In the genomic region with DNA sequence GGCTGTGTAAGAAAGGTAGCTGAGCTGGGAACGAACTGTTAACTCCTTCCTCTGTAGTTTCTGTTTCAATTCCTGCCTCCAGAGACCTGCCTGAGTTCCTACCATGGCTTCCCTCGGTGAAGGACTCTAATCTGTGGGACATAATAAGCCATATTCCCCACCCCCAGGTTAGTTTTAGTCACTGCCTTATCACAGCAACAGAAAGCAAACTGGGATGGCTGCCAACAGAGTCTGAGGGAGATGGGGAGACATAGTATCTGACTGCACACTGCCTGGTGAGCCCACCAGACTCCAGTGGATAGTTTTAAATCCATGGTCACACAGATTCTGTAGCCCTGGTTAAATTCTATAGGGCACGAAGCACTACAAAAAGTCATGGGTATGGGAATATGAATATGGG, we compare ENCODE assay signal across 13 mouse cellular contexts. TPM values are rescaled to one million over a fixed set of nuclear protein-coding genes. Genes with fewer than 3 reads are reported as not detected.
DNase-seq lines count a peak whose midpoint lies in the region; ATAC-seq and TF ChIP-seq lines count a peak whose summit lies in the region.
"Had no signal": no experiment of that assay in that cellular context is flagged by ENCODE, and none has a peak within 500 bp of the region (broad histone marks: within the 10 kb centered on the region; RNA-seq: fewer than 3 reads in every experiment).

No protein-coding gene starts in this region.

- no peak for TF ChIP-seq CTCF in kidney, adult 2 months (conservative IDR thresholded peaks at IDR 0.05; ENCODE audit: insufficient read depth, insufficient read length, low read depth, low read length)
- TF ChIP-seq CTCF in MEL (IDR thresholded peaks at IDR 0.05 in 2 of 3, conservative IDR thresholded peaks at IDR 0.05 in 1 of 3; ENCODE audit: control insufficient read depth in 1 of 3, insufficient read depth in 1 of 3, low read depth in 2 of 3, low read length in 3 of 3, poor library complexity in 1 of 3, severe bottlenecking in 1 of 3) = no peak

- H3K36me3 ChIP-seq in kidney, adult 2 months (ENCODE audit: control insufficient read depth, insufficient read depth, low read length) = no peaks in the 10 kb centered on the region
- peaks cover 0 to 10% of the 10 kb centered on the region in 2 experiments; a peak in 2 of 4 replicates for H3K36me3 ChIP-seq in MEL (ENCODE audit: control insufficient read depth in 1 of 2, insufficient read depth in 2 of 2, low read length in 2 of 2)
- H3K36me3 ChIP-seq in heart, embryonic 16.5 days (ENCODE audit: control insufficient read depth, insufficient read depth) = peaks cover 8% of the 10 kb centered on the region
- H3K36me3 ChIP-seq in hindbrain, embryonic 14.5 days (replicated peaks; ENCODE audit: control insufficient read depth, insufficient read depth) = no peaks in the 10 kb centered on the region
- H3K36me3 ChIP-seq: embryonic facial prominence, embryonic 10.5 days had no signal

- peaks cover 35% of the 10 kb centered on the region for H3K4me1 ChIP-seq in kidney, adult 2 months (ENCODE audit: control insufficient read depth, insufficient read depth, low read length)
- H3K4me1 ChIP-seq in MEL (ENCODE audit: control insufficient read depth in 1 of 2, insufficient read depth in 2 of 2, low read length in 2 of 2) = peaks cover 2 to 12% of the 10 kb centered on the region in 2 experiments; a peak in 2 of 4 replicates
- H3K4me1 ChIP-seq in heart, embryonic 16.5 days (ENCODE audit: control insufficient read depth, insufficient read depth, low read length) = peaks cover 22% of the 10 kb centered on the region
- no peaks in the 10 kb centered on the region for H3K4me1 ChIP-seq in hindbrain, embryonic 14.5 days (replicated peaks; ENCODE audit: control insufficient read depth, insufficient read depth, low read length)

- no peak overlapping the region for H3K4me3 ChIP-seq in kidney, adult 2 months (ENCODE audit: insufficient read depth, low read depth, low read length)
- H3K4me3 ChIP-seq in MEL (ENCODE audit: control insufficient read depth in 1 of 2, insufficient read depth in 1 of 2, low read depth in 2 of 2, low read length in 2 of 2) = peak overlapping the region; percentile 42 to 48; a peak in 3 of 4 replicates
- no peak overlapping the region for H3K4me3 ChIP-seq in heart, embryonic 16.5 days (ENCODE audit: low read length)
- H3K4me3 ChIP-seq in hindbrain, embryonic 14.5 days (replicated peaks; ENCODE audit: low read length) = no peak overlapping the region
- H3K4me3 ChIP-seq: embryonic facial prominence, embryonic 10.5 days; megakaryocyte, embryonic 14.5 days had no signal

- TF ChIP-seq POLR2A in kidney, adult 2 months (IDR thresholded peaks at IDR 0.05; ENCODE audit: low read depth, low read length) = no peak
- TF ChIP-seq POLR2A in MEL (IDR thresholded peaks at IDR 0.05; ENCODE audit: control insufficient read depth in 1 of 2, insufficient read depth in 1 of 2, low read depth in 1 of 2, low read length in 2 of 2, poor library complexity in 1 of 2) = no peak

- no peaks in the 10 kb centered on the region for H3K79me2 ChIP-seq in MEL (ENCODE audit: control insufficient read depth, insufficient read depth, low read length, poor library complexity)

- no peak for TF ChIP-seq RAD21 in MEL (IDR thresholded peaks at IDR 0.05; ENCODE audit: low read depth, low read length)

- ATAC-seq in heart, embryonic 16.5 days (replicated peaks; ENCODE audit: extremely low read depth, insufficient read depth, low FRiP score) = peak; percentile 54
- no peak for ATAC-seq in hindbrain, embryonic 14.5 days (ENCODE audit: low FRiP score)
- ATAC-seq: hindbrain, postnatal 0 days had no signal

- H3K27ac ChIP-seq in kidney, adult 2 months (ENCODE audit: insufficient read depth, low read depth, low read length) = peak overlapping the region; percentile 85
- peak overlapping the region; percentile 27; the same call in 1 of the 2 replicates for H3K27ac ChIP-seq in MEL (ENCODE audit: control insufficient read depth, low read depth, low read length)
- peak overlapping the region; percentile 63 for H3K27ac ChIP-seq in heart, embryonic 16.5 days (ENCODE audit: low read length)
- H3K27ac ChIP-seq in hindbrain, embryonic 14.5 days = no peak overlapping the region
- H3K27ac ChIP-seq: embryonic facial prominence, embryonic 10.5 days; hindbrain, postnatal 0 days had no signal

- no peak for DNase-seq in kidney, adult 2 months
- DNase-seq in kidney, adult 18-20 months = no peak
- DNase-seq in 416B (ENCODE audit: low read depth) (peak; percentile 54), MEL (ENCODE audit: low read depth, low spot score) (peak; percentile 93), MN1 (ENCODE audit: low spot score) (no peak)
- DNase-seq in hindbrain, embryonic 14.5 days (ENCODE audit: low spot score) = no peak
- DNase-seq in thymus, postnatal 4 days = no peak
- DNase-seq: cerebellum, adult 11-12 months; left cerebral cortex, postnatal 4 days had no signal

- no peak overlapping the region for H3K9ac ChIP-seq in MEL (ENCODE audit: control insufficient read depth, low read depth, low read length, poor library complexity, severe bottlenecking)
- H3K9ac ChIP-seq in heart, embryonic 16.5 days (ENCODE audit: low read length) = no peak overlapping the region
- H3K9ac ChIP-seq in hindbrain, embryonic 14.5 days = no peak overlapping the region

- no peaks in the 10 kb centered on the region for H3K9me3 ChIP-seq in MEL (replicated peaks; ENCODE audit: insufficient read depth, low read length)
- H3K9me3 ChIP-seq in heart, embryonic 16.5 days (replicated peaks; ENCODE audit: control insufficient read depth, low read length) = peaks cover 8% of the 10 kb centered on the region
- no peaks in the 10 kb centered on the region for H3K9me3 ChIP-seq in hindbrain, embryonic 14.5 days (ENCODE audit: control insufficient read depth, low read length)
- H3K9me3 ChIP-seq: embryonic facial prominence, embryonic 10.5 days; megakaryocyte, embryonic 14.5 days had no signal

- peak; percentile 72 to 75; a peak in 3 of 4 replicates for TF ChIP-seq EP300 in MEL (IDR thresholded peaks at IDR 0.05; ENCODE audit: low read depth in 1 of 2, low read length in 2 of 2)

- no peak overlapping the region for H3K4me2 ChIP-seq in heart, embryonic 16.5 days (ENCODE audit: low read depth, low read length)
- no peak overlapping the region for H3K4me2 ChIP-seq in hindbrain, embryonic 14.5 days (replicated peaks)

- WGBS in kidney, adult 2 months = 66% methylated on average over 3 of the region's 3 CpGs
- WGBS in heart, embryonic 16.5 days = 50% methylated on average over 3 of the region's 3 CpGs
- 82% methylated on average over 3 of the region's 3 CpGs for WGBS in hindbrain, embryonic 14.5 days

- no peaks in the 10 kb centered on the region for H3K27me3 ChIP-seq in kidney, adult 2 months (replicated peaks; ENCODE audit: control insufficient read depth, insufficient read depth, low read length)
- H3K27me3 ChIP-seq in MEL (ENCODE audit: control insufficient read depth in 1 of 2, insufficient read depth in 2 of 2, low read length in 2 of 2) = peaks cover 0 to 1% of the 10 kb centered on the region in 2 experiments; a peak in 1 of 4 replicates
- no peaks in the 10 kb centered on the region for H3K27me3 ChIP-seq in heart, embryonic 16.5 days (ENCODE audit: control insufficient read depth, insufficient read depth, low read length)
- no peaks in the 10 kb centered on the region for H3K27me3 ChIP-seq in hindbrain, embryonic 14.5 days (ENCODE audit: control insufficient read depth, insufficient read depth, low read length)

TF ChIP-seq in MEL, 35 proteins besides CTCF, POLR2A, EP300 and RAD21:
- TF ChIP-seq TBP (IDR thresholded peaks at IDR 0.05; ENCODE audit: low read depth, low read length) (no peak), TAL1 (IDR thresholded peaks at IDR 0.05; ENCODE audit: low read length) (peak; percentile 24), ZKSCAN1 (IDR thresholded peaks at IDR 0.05; ENCODE audit: low read depth, low read length) (no peak), SIN3A (IDR thresholded peaks at IDR 0.05; ENCODE audit: low read length) (0 out of 2 replicates have a peak, but pooled peaks have one; percentile 13), MYC (IDR thresholded peaks at IDR 0.05; ENCODE audit: low read depth, low read length) (no peak), CHD1 (IDR thresholded peaks at IDR 0.05; ENCODE audit: low read depth, low read length) (no peak), USF2 (IDR thresholded peaks at IDR 0.05; ENCODE audit: borderline replicate concordance in 1 of 2, insufficient read depth in 1 of 2, low read depth in 1 of 2, low read length in 2 of 2) (no peak), MAFK (IDR thresholded peaks at IDR 0.05; ENCODE audit: borderline replicate concordance, low read depth, low read length) (no peak), HCFC1 (IDR thresholded peaks at IDR 0.05; ENCODE audit: low read depth, low read length) (no peak), RCOR1 (IDR thresholded peaks at IDR 0.05; ENCODE audit: low read depth, low read length) (peak; percentile 83), POLR2AphosphoS2 (IDR thresholded peaks at IDR 0.05; ENCODE audit: low read length) (no peak), GATA1 (IDR thresholded peaks at IDR 0.05; ENCODE audit: low read depth, low read length) (peak; percentile 85), SMC3 (IDR thresholded peaks at IDR 0.05; ENCODE audit: low read depth, low read length) (no peak), TCF12 (IDR thresholded peaks at IDR 0.05; ENCODE audit: low read depth, low read length) (peak; percentile 51; the same call in 1 of the 2 replicates), ETS1 (IDR thresholded peaks at IDR 0.05; ENCODE audit: low read depth, low read length) (peak; percentile 59; the same call in 1 of the 2 replicates)

RNA-seq across cellular contexts. Expression of gene Akap2, which starts 16.0 kb away (rescaled TPM):
- 124 and 126 TPM in 2 replicates for polyA plus RNA-seq in kidney, adult 2 months (2012; rRNA removed)
- 1.7 and 2.6 TPM in 2 replicates for total RNA-seq in MEL (2012; rRNA removed)
- polyA plus RNA-seq in MEL (2012; ENCODE audit: insufficient read depth in 1 of 2, insufficient read length in 2 of 2, low read depth in 1 of 2, low replicate concordance in 2 of 2, missing spikeins in 1 of 2) = 1 to 10 TPM in 1 of 2 experiments, not detected in 1; 7.2 TPM
- 42.4 and 53.8 TPM in 2 replicates for polyA plus RNA-seq in heart, embryonic 16.5 days (2015; fragmentation: Nextera tagmentation; extraction: Ambion mirVana)
- polyA plus RNA-seq in hindbrain, embryonic 14.5 days (2014; fragmentation: Nextera tagmentation; extraction: Ambion mirVana) = 13.0 and 14.3 TPM in 2 replicates

Comparison
In these comparisons a context has a peak if more than half of its experiments do, and no peak if none do; other contexts are left out.
1. DNase-seq: peak in 416B (single experiment) and MEL (single experiment); none in kidney, adult 2 months (single experiment), kidney, adult 18-20 months (single experiment), hindbrain, embryonic 14.5 days (single experiment), thymus, postnatal 4 days (single experiment) and MN1 (single experiment).
2. H3K4me3 ChIP-seq: peak in MEL (2 of 2); none in kidney, adult 2 months (single experiment), heart, embryonic 16.5 days (single experiment) and hindbrain, embryonic 14.5 days (single experiment).